Mouse (Mus musculus) cortical plate, adult 2 months (tissue): Measurements from ENCODE around the gene Dlg2.

Source experiments
- CTCF ChIP-seq: fragments of 200-500 bp; IDR thresholded peaks from 2 replicates; pipeline ENCODE4 v1.5.1; 2011; ENCODE audit warnings: mild to moderate bottlenecking, control low read depth, low read length; ENCODE audit not compliant: insufficient read depth; ENCODE audit errors: extremely low read depth
- POLR2A ChIP-seq: fragments of 200-500 bp; IDR thresholded peaks from 2 replicates; pipeline ENCODE4 v1.6.1; 2011; ENCODE audit warnings: mild to moderate bottlenecking, low read length, control low read depth; ENCODE audit not compliant: insufficient read depth; ENCODE audit errors: extremely low read depth

GRCm38 (mm10) chr7:90736369-90736768 lies 259.9 kb downstream of the Dlg2 start:
- TF ChIP-seq POLR2A (no peak), CTCF (no peak)
